Mouse (Mus musculus): ENCODE data around the gene Nfic. TPM values are rescaled to one million over a fixed set of nuclear protein-coding genes. Genes with fewer than 3 reads are reported as not detected.
A peak's percentile ranks its signal among the peaks of the same experiment; 100 is the strongest.

The Nfic gene
- polyA plus RNA-seq, 1 experiment from 2014 or later, result 92.0 TPM

DNA sequence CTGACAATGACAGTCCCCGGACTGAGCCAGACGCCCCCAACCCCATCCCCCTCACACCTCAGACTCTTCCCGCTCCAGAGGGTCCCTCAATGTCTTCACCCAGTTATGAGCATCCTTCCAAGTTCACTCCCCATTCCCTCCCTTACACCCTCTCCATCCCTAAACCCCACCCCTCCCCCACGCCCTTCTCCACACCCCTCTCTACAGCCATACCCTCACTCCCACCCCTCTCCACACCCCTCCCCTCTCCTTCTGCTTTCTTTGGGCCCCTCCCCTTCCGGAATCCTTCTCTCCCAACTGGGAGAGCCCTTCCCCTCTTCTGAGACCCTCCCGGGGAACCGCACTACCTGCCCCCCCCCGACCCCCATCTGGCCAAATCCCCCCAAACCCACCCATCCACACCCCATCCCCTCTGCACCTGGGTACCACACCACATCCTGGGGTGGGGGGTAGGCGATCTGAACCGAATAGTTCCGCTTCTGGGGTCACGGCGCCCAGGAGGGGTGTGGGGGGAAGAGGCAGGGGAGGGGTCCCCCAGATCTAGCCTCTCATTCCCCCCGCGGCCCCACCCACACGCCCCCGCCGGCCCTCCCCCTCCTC lies 17.1 kb upstream of the Nfic start:
- no peaks in the 10 kb centered on the region for H3K36me3 ChIP-seq (ENCODE audit: insufficient read depth, low read length)
- WGBS, result 7% methylated on average over 11 of the region's 18 CpGs
- peaks cover 55% of the 10 kb centered on the region for H3K27me3 ChIP-seq (ENCODE audit: insufficient read depth, low read length)
- 0 out of 2 replicates have a peak, but pooled peaks cover 3% of the 10 kb centered on the region for H3K4me1 ChIP-seq (ENCODE audit: insufficient read depth, low read length)
- H3K9me3 ChIP-seq (ENCODE audit: low read length), result no peaks in the 10 kb centered on the region
- H3K27ac ChIP-seq (ENCODE audit: low read length), result no peak overlapping the region
- H3K4me3 ChIP-seq (ENCODE audit: low read length), result no peak overlapping the region
- no peak for ATAC-seq (ENCODE audit: low FRiP score, low TSS enrichment)
- no peak overlapping the region for H3K9ac ChIP-seq (replicated peaks; ENCODE audit: low read length)
- no peak overlapping the region for H3K4me2 ChIP-seq (replicated peaks; ENCODE audit: low read depth, low read length)

DNA sequence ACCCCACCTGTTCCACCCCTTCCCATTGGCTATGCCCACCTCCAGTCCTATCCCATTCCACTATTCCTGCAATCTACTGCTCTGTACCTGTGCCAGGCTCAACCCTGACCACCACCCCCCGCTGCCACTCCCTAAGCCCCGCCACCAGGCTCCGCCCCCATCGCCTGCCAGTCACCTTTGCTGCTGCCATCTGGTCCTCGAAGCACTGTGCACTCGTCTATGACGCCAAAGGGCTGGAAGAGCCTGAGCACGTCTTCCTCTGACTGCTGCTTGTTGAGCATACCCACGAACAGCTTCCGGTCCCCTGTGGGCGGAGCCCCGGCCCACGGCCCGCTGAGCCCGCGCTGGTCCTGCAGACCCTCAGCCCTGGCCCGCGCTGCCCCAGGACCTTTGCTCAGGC lies 15.0 kb upstream of the Nfic start:
- Histone ChIP-seq H3K9me3 (ENCODE audit: low read length) (no peaks in the 10 kb centered on the region), H3K27me3 (ENCODE audit: insufficient read depth, low read length) (peaks cover 43% of the 10 kb centered on the region), H3K9ac (replicated peaks; ENCODE audit: low read length) (no peak overlapping the region), H3K4me1 (ENCODE audit: insufficient read depth, low read length) (0 out of 2 replicates have a peak, but pooled peaks cover 3% of the 10 kb centered on the region), H3K36me3 (ENCODE audit: insufficient read depth, low read length) (no peaks in the 10 kb centered on the region), H3K27ac (ENCODE audit: low read length) (no peak overlapping the region), H3K4me3 (ENCODE audit: low read length) (no peak overlapping the region), H3K4me2 (replicated peaks; ENCODE audit: low read depth, low read length) (no peak overlapping the region)
- ATAC-seq (ENCODE audit: low FRiP score, low TSS enrichment), result no peak
- WGBS, result 48% methylated on average over 18 of the region's 18 CpGs

DNA sequence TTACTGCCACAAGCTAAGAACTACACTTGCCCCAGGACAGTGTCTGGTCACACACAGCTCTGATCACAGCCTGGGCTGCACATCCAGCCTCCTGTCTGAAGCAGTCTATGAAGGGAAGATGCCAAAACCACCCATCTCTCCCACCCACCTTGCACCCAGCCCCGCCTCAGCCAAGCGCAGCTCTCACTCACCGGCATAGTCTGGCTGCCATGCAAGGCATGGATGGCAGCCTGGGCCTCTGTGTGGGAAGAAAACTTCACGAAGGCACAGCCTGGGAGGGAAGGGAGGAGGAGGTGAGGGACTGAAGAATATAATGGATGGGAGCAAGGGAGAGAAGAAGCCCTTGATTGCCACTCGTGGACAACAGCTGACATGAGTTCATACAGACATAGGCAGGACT lies 13.8 kb upstream of the Nfic start:
- Histone ChIP-seq H3K4me1 (ENCODE audit: insufficient read depth, low read length) (peaks cover 9% of the 10 kb centered on the region), H3K36me3 (ENCODE audit: insufficient read depth, low read length) (no peaks in the 10 kb centered on the region), H3K4me2 (replicated peaks; ENCODE audit: low read depth, low read length) (no peak overlapping the region), H3K9me3 (ENCODE audit: low read length) (no peaks in the 10 kb centered on the region), H3K27ac (ENCODE audit: low read length) (no peak overlapping the region), H3K9ac (replicated peaks; ENCODE audit: low read length) (no peak overlapping the region), H3K27me3 (ENCODE audit: insufficient read depth, low read length) (peaks cover 41% of the 10 kb centered on the region), H3K4me3 (ENCODE audit: low read length) (no peak overlapping the region)
- 78% methylated on average over 5 of the region's 5 CpGs for WGBS
- no peak for ATAC-seq (ENCODE audit: low FRiP score, low TSS enrichment)

DNA sequence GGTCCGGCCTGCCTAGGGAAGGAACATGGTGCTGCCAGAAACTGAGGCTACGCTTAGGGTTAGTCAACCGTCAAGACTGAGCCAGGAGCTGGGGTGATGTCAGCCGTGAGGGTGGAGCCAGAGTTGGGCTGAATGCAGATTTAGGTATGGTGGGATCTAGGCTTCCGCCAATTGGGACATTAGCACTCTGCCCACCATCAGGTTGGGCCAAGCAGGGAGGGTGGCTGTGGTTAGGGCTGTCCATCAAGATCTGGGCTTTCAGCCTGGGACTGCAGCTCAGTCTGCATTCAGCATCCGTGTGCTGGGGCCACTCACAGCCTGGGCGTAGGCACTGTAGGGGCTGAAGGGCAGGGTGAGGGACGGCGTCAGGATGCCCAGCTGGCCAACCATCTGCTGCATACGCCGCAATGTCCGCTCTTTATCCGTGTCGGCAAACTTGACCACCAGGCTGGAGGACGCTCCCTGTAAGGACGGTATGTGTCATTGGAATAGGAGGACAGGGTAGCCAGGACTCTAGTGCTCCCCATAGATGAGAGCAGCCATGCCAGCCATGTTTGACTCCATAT lies 12.3 kb upstream of the Nfic start:
- Histone ChIP-seq H3K36me3 (ENCODE audit: insufficient read depth, low read length) (no peaks in the 10 kb centered on the region), H3K4me2 (replicated peaks; ENCODE audit: low read depth, low read length) (no peak overlapping the region), H3K4me3 (ENCODE audit: low read length) (no peak overlapping the region), H3K9ac (replicated peaks; ENCODE audit: low read length) (no peak overlapping the region), H3K4me1 (ENCODE audit: insufficient read depth, low read length) (peaks cover 13% of the 10 kb centered on the region), H3K9me3 (ENCODE audit: low read length) (no peaks in the 10 kb centered on the region), H3K27ac (ENCODE audit: low read length) (no peak overlapping the region), H3K27me3 (ENCODE audit: insufficient read depth, low read length) (peaks cover 42% of the 10 kb centered on the region)
- WGBS, result 83% methylated on average over 16 of the region's 16 CpGs
- no peak for ATAC-seq (ENCODE audit: low FRiP score, low TSS enrichment)

DNA sequence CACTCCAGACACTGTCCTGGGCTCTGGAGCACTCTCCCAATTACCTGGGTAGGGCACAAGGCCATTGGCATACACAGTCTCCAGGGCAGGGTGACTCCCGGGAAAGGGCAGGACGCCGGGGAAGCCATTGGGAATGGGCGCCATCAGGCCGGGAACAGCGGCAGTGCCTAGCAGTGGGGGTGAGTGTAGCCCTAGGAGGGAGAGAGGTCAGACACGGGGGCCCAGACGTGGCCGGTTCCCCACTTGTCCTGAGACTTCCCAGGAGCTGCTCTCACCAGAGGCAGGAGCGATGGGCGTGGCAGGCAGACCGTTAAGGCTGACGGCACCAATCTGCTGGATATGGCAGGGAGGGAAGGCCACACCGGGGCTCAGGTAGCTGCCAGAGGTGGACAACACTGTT lies 11.4 kb upstream of the Nfic start:
- peaks cover 15% of the 10 kb centered on the region for H3K4me1 ChIP-seq (ENCODE audit: insufficient read depth, low read length)
- H3K27ac ChIP-seq (ENCODE audit: low read length), result no peak overlapping the region
- WGBS, result 47% methylated on average over 14 of the region's 14 CpGs
- no peak overlapping the region for H3K4me2 ChIP-seq (replicated peaks; ENCODE audit: low read depth, low read length)
- no peaks in the 10 kb centered on the region for H3K9me3 ChIP-seq (ENCODE audit: low read length)
- peaks cover 42% of the 10 kb centered on the region for H3K27me3 ChIP-seq (ENCODE audit: insufficient read depth, low read length)
- no peaks in the 10 kb centered on the region for H3K36me3 ChIP-seq (ENCODE audit: insufficient read depth, low read length)
- no peak overlapping the region for H3K9ac ChIP-seq (replicated peaks; ENCODE audit: low read length)
- ATAC-seq (ENCODE audit: low FRiP score, low TSS enrichment), result no peak
- no peak overlapping the region for H3K4me3 ChIP-seq (ENCODE audit: low read length)

DNA sequence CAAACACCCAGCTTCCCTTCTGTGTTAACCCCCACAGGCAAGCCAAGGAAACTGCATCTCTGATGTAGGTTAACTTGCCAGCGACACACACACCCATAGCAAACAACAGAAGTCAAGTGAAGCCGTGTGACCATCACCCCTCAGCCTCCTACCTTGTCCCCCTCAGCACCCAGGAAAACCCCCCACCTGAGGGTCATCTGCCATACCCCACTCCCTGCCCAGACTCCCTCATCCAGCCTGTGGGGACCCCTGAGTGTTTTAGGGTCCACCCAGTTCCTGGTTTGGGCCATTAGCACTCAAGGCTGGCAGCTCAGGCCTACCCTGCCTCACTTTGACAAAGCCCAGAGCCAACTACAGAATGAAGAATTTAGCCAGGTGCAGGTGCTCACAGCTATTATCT lies 10.6 kb upstream of the Nfic start:
- Histone ChIP-seq H3K4me2 (replicated peaks; ENCODE audit: low read depth, low read length) (no peak overlapping the region), H3K27ac (ENCODE audit: low read length) (no peak overlapping the region)
- WGBS, result 76% methylated on average over 2 of the region's 2 CpGs

DNA sequence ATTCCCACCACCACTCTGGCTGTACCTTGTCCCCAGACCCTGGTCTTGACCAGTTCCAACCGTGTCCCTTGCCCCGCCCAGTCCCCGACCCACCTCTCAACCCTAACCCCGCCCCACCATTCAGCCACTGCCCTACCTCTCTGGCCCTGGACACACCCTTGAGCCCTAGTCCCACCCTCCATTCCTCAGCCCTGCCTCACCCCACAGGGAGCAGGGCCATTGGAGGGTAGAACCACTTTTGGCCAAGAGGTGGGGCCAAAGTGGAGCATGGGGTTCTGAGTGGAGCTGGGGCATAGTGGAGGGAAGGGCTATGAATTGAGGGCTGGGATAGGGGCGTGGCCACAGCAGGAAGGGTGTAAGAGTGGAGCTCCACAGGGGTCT lies 9.8 kb upstream of the Nfic start:
- no peak overlapping the region for H3K4me2 ChIP-seq (replicated peaks; ENCODE audit: low read depth, low read length)
- WGBS, result 0% methylated on average over 5 of the region's 5 CpGs
- H3K4me1 ChIP-seq (ENCODE audit: insufficient read depth, low read length), result peaks cover 13% of the 10 kb centered on the region
- peaks cover 53% of the 10 kb centered on the region for H3K27me3 ChIP-seq (ENCODE audit: insufficient read depth, low read length)
- H3K9me3 ChIP-seq (ENCODE audit: low read length), result no peaks in the 10 kb centered on the region
- no peaks in the 10 kb centered on the region for H3K36me3 ChIP-seq (ENCODE audit: insufficient read depth, low read length)
- peak; percentile 32 for ATAC-seq (ENCODE audit: low FRiP score, low TSS enrichment)
- H3K27ac ChIP-seq (ENCODE audit: low read length), result no peak overlapping the region
- H3K9ac ChIP-seq (replicated peaks; ENCODE audit: low read length), result no peak overlapping the region
- no peak overlapping the region for H3K4me3 ChIP-seq (ENCODE audit: low read length)

More for the DNA sequence above, 10.6 kb upstream of the Nfic start:
- ATAC-seq (ENCODE audit: low FRiP score, low TSS enrichment), result no peak
- Histone ChIP-seq H3K27me3 (ENCODE audit: insufficient read depth, low read length) (peaks cover 46% of the 10 kb centered on the region), H3K9ac (replicated peaks; ENCODE audit: low read length) (no peak overlapping the region), H3K36me3 (ENCODE audit: insufficient read depth, low read length) (no peaks in the 10 kb centered on the region), H3K4me1 (ENCODE audit: insufficient read depth, low read length) (peaks cover 16% of the 10 kb centered on the region), H3K9me3 (ENCODE audit: low read length) (no peaks in the 10 kb centered on the region), H3K4me3 (ENCODE audit: low read length) (no peak overlapping the region)

DNA sequence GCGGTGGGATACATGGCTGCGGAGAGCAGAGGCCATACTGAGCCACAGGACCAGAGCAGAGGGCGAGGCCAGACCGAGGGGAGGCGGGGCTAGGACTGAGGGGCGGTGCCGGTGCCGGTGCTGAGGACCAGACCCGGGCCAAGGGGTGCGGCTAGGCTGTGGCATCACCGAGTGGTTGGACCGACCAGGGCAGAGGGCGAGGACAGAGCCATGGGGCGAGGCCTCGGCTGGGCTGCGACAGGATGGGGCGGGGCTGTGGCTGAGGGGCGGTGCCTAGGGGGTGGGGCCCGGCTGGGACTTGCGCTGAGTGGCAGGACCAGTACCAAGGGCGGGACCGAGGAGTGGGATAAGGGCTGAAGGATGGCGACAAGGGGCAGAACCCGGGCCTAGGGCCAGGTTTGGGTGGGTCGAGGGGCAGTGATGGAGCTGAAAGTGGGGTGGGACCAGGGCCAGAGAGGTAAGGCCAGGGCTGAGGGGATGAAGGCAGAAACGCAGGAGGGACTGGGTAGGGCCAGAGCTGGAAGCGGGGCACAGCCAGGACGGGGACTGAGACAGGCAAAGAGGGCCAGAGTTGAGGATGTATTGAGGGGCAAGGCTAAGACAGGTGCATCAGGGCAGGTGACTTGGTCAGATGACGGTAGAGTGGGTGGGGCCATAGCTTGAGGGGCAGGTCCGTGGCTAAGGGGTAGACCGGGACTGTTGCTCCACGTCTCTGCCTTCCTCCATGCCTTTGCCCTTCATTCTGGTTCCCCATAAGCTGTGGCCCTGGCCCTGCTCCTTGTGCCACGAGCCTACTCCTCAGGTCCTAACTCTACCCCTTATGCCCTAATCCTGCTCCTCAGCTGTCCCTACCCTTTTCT lies 9.2 kb upstream of the Nfic start:
- no peaks in the 10 kb centered on the region for H3K9me3 ChIP-seq (ENCODE audit: low read length)
- peaks cover 59% of the 10 kb centered on the region for H3K27me3 ChIP-seq (ENCODE audit: insufficient read depth, low read length)
- peaks cover 13% of the 10 kb centered on the region for H3K4me1 ChIP-seq (ENCODE audit: insufficient read depth, low read length)
- ATAC-seq (ENCODE audit: low FRiP score, low TSS enrichment), result peak; percentile 80
- H3K4me2 ChIP-seq (replicated peaks; ENCODE audit: low read depth, low read length), result peak overlapping the region; percentile 59
- no peak overlapping the region for H3K27ac ChIP-seq (ENCODE audit: low read length)
- WGBS, result 3% methylated on average over 28 of the region's 33 CpGs
- no peak overlapping the region for H3K9ac ChIP-seq (replicated peaks; ENCODE audit: low read length)
- no peaks in the 10 kb centered on the region for H3K36me3 ChIP-seq (ENCODE audit: insufficient read depth, low read length)
- peak overlapping the region; percentile 44 for H3K4me3 ChIP-seq (ENCODE audit: low read length)

DNA sequence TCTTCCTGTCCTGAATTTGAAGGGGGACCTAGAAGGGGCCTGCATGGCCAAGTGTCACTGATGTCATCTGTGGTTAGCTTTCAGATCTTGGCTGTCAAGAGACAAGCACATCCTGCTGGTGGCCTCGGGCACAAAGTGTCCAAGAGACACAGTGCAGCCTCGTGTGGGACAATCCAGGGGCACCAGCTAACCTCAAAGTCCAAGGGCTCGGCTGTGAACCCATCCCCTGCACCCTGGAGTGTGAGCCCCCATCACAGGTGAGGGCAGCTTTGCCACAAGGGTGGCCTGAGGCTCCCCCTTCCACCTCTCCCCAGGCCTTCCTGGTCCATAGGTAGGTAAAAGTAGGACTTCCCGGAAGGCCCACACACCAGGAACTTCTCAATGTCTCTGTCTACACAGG lies 8.1 kb upstream of the Nfic start:
- Histone ChIP-seq H3K36me3 (ENCODE audit: insufficient read depth, low read length) (no peaks in the 10 kb centered on the region), H3K4me1 (ENCODE audit: insufficient read depth, low read length) (peaks cover 13% of the 10 kb centered on the region), H3K27ac (ENCODE audit: low read length) (no peak overlapping the region), H3K9ac (replicated peaks; ENCODE audit: low read length) (no peak overlapping the region), H3K27me3 (ENCODE audit: insufficient read depth, low read length) (peaks cover 68% of the 10 kb centered on the region), H3K4me3 (ENCODE audit: low read length) (no peak overlapping the region), H3K9me3 (ENCODE audit: low read length) (no peaks in the 10 kb centered on the region), H3K4me2 (replicated peaks; ENCODE audit: low read depth, low read length) (no peak overlapping the region)
- ATAC-seq (ENCODE audit: low FRiP score, low TSS enrichment), result no peak
- 66% methylated on average over 4 of the region's 4 CpGs for WGBS

DNA sequence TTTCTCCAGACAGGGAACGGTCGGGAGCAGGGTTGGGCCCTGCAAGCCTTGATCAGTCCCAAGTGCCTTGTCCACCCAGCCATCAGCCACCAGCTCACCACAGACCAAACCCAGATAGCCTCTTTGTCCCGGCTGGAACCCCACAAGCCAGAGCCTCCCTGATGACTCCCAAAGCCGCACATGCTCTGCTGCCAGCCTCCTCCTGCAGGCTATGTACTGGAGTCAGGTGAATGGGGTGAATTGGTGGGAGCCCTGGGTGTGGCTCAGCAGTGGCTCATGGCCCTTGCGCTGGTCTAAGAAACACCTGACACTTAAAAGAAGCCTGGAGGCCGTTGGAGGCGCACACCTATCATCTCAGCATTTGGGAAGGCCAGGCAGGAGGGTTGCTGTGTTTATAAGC lies 7.5 kb upstream of the Nfic start:
- Histone ChIP-seq H3K27me3 (ENCODE audit: insufficient read depth, low read length) (peaks cover 73% of the 10 kb centered on the region), H3K9ac (replicated peaks; ENCODE audit: low read length) (no peak overlapping the region), H3K36me3 (ENCODE audit: insufficient read depth, low read length) (no peaks in the 10 kb centered on the region), H3K4me3 (ENCODE audit: low read length) (no peak overlapping the region), H3K4me1 (ENCODE audit: insufficient read depth, low read length) (peaks cover 13% of the 10 kb centered on the region), H3K27ac (ENCODE audit: low read length) (no peak overlapping the region), H3K9me3 (ENCODE audit: low read length) (no peaks in the 10 kb centered on the region), H3K4me2 (replicated peaks; ENCODE audit: low read depth, low read length) (no peak overlapping the region)
- ATAC-seq (ENCODE audit: low FRiP score, low TSS enrichment), result no peak
- WGBS, result 83% methylated on average over 7 of the region's 7 CpGs
